Mouse (Mus musculus) retina, postnatal 1 day (tissue): ENCODE results near the gene Gm14408.
A peak's percentile ranks its signal among the peaks of the same experiment; 100 is the strongest.
"Not testable (repeated sequence)": the region's sequence is repeated elsewhere in the genome, so short reads cannot be mapped to it uniquely, and the experiment has no call there.

Experiments
- DNase-seq: peaks from one replicate; pipeline ENCODE4 v3.0.0-alpha.2; 2012

Gene Gm14408

DNA sequence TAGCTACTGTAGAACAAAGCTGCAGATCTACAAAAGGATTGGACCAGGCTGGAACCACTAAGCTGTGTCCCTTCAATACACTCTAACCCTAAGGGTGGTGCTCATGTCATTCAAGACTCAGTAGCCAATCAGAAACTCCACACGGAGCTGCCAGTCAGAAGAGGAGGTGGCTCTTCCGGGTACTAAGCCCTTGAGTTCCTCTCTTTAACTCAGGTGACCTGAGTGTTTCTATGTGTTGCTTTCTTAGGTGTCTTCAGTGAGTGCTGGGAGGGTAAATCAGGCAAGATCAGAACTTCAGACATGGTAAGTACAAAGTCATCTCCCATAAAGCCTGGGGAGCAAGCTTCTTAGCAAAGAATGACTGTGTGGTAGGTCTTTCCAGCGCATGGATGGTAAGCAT lies at the start of gene Gm14408:
TSS of gene Gm14408 (plus strand) at position 301 of the 400 bp plus-strand sequence.
- DNase-seq = not testable (repeated sequence)

DNA sequence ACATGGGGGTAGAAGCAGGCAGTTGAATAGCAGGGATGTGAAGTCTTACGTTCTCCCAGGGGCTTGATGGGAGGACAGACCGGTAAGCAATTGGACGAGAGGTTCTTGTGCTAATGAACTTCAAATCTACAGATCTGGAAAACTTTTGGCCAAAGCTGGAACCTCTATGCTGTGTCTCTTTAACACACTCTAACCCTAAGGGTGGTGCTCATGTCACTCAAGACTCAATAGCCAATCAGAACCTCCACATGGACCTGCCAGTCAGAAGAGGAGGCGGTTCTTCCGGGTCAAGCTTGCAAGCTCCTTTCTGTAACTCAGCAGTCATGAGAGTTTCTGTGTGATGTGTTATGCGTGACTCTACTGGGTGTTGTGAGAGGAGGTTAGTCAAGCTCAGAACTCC lies 32.6 kb upstream of the Gm14408 start, which contains the start of gene Gm14295:
TSS of gene Gm14295 (plus strand) at position 301 of the 400 bp plus-strand sequence.
- DNase-seq = not testable (repeated sequence)

- DNase-seq = peak; percentile 0
These were observed 32.2 kb upstream of the Gm14408 start for GRCm38 (mm10) chr2:176798785-176799184.
